Mouse (Mus musculus) stomach, postnatal 0 days (tissue): ENCODE data around the gene Gm13103. TPM values are rescaled to one million over a fixed set of nuclear protein-coding genes. Genes with fewer than 3 reads are reported as not detected.
"Not testable (repeated sequence)": the region's sequence is repeated elsewhere in the genome, so short reads cannot be mapped to it uniquely, and the experiment has no call there.

Experiments used
- ATAC-seq: fragments of 200-750 bp; cut with Nextera tagmentation; 2 replicates; pipeline ENCODE4 v1.8.0; 2017; ENCODE audit not compliant: low FRiP score, low TSS enrichment
- DNase-seq: peaks from one replicate; pipeline ENCODE4 v3.0.0-alpha.2; 2016; ENCODE audit warnings: low spot score
- H3K27ac ChIP-seq: fragments of 300-500 bp; sonication (generic); replicated peaks from 2 replicates; pipeline ENCODE4 v1.5.1; 2014; ENCODE audit warnings: mild to moderate bottlenecking, control low read depth
- H3K27me3 ChIP-seq: fragments of 300-500 bp; sonication (generic); 2 replicates; pipeline ENCODE4 v1.6.1; 2014; ENCODE audit warnings: low read length; ENCODE audit not compliant: control insufficient read depth, insufficient read depth
- H3K36me3 ChIP-seq: fragments of 300-500 bp; sonication (generic); 2 replicates; pipeline ENCODE4 v1.6.1; 2014; ENCODE audit warnings: low read length, mixed read lengths; ENCODE audit not compliant: control insufficient read depth, insufficient read depth
- H3K4me1 ChIP-seq: fragments of 300-500 bp; sonication (generic); replicated peaks from 2 replicates; pipeline ENCODE4 v1.6.1; 2014; ENCODE audit warnings: antibody characterized with exemption; ENCODE audit not compliant: control insufficient read depth, insufficient read depth
- H3K4me2 ChIP-seq: fragments of 300-500 bp; sonication (generic); replicated peaks from 2 replicates; pipeline ENCODE4 v1.6.1; 2014; ENCODE audit warnings: low read depth, mild to moderate bottlenecking, control low read depth, moderate library complexity
- H3K4me3 ChIP-seq: fragments of 300-500 bp; sonication (generic); 2 replicates; pipeline ENCODE4 v1.5.1; 2014; ENCODE audit warnings: low read depth, low read length, control low read depth
- H3K9ac ChIP-seq: fragments of 300-500 bp; sonication (generic); 2 replicates; pipeline ENCODE4 v1.6.1; 2014; ENCODE audit warnings: mild to moderate bottlenecking, low read length, control low read depth, mixed read lengths
- H3K9me3 ChIP-seq: fragments of 300-500 bp; sonication (generic); 2 replicates; pipeline ENCODE4 v1.6.1; 2016; ENCODE audit warnings: low read length; ENCODE audit not compliant: control insufficient read depth
- CTCF ChIP-seq: IDR thresholded peaks from 2 replicates; pipeline ENCODE4 v1.5.1; 2016; ENCODE audit warnings: antibody characterized with exemption, low read depth, mild to moderate bottlenecking, moderate library complexity
- EP300 ChIP-seq: optimal IDR thresholded peaks from 2 replicates; pipeline ENCODE3; 2016; ENCODE audit warnings: antibody characterized with exemption
- WGBS: fragments of 180-500 bp; shearing (Covaris S2); extraction: QIAGEN DNeasy Blood & Tissue Kit; methylation state at CpG from one replicate; pipeline ENCODE4 v1.1.7; 2014; 5-methylcytosine and 5-hydroxymethylcytosine counted together
- polyA plus RNA-seq: library from polyadenylated mRNA; unstranded; fragments of >200 nt; fragmentation: Nextera tagmentation; extraction: Ambion mirVana; gene quantifications from 2 replicates; pipeline ENCODE4 v1.2.1, GENCODE M21; 2015

Gene Gm13103
- polyA plus RNA-seq = not detected in 2 replicates

- not testable (repeated sequence) for H3K27me3 ChIP-seq, H3K4me3 ChIP-seq, DNase-seq, ATAC-seq, H3K36me3 ChIP-seq, H3K4me1 ChIP-seq, H3K27ac ChIP-seq, H3K9me3 ChIP-seq, H3K4me2 ChIP-seq, H3K9ac ChIP-seq
Measured at GRCm38 (mm10) chr4:143846197-143846596, at the start of gene Gm13103. Gene Gm13103, plus strand, starts transcription at chr4:143846497.

GRCm38 (mm10) chr4:143815993-143816392 lies 30.3 kb upstream of the Gm13103 start, which contains the start of gene Gm13084:
Gene Gm13084, minus strand, starts transcription at chr4:143816093.
- TF ChIP-seq CTCF = no peak
- TF ChIP-seq EP300 = no peak
- ATAC-seq (no peak), DNase-seq (no peak)
- H3K4me3 ChIP-seq = no peak within 1 kb of the TSS
- H3K4me2 ChIP-seq = no peak within 1 kb of the TSS
- WGBS = 87% methylated on average over 2 of the region's 2 CpGs
- no peaks in the 10 kb centered on the region for H3K4me1 ChIP-seq
- no peaks in the 10 kb centered on the region for H3K9me3 ChIP-seq
- no peak within 1 kb of the TSS for H3K27ac ChIP-seq
- no peaks in the 10 kb centered on the region for H3K27me3 ChIP-seq
- H3K9ac ChIP-seq = no peak within 1 kb of the TSS
- H3K36me3 ChIP-seq = no peaks in the 10 kb centered on the region

- H3K27ac ChIP-seq, H3K9ac ChIP-seq, ATAC-seq, H3K4me3 ChIP-seq, H3K27me3 ChIP-seq, H3K9me3 ChIP-seq, H3K36me3 ChIP-seq, H3K4me2 ChIP-seq, DNase-seq, H3K4me1 ChIP-seq: not testable (repeated sequence)
- 64% methylated on average over 1 of the region's 1 CpGs for WGBS
Measured at GRCm38 (mm10) chr4:143882371-143882770, 36.1 kb downstream of the Gm13103 start.

DNA sequence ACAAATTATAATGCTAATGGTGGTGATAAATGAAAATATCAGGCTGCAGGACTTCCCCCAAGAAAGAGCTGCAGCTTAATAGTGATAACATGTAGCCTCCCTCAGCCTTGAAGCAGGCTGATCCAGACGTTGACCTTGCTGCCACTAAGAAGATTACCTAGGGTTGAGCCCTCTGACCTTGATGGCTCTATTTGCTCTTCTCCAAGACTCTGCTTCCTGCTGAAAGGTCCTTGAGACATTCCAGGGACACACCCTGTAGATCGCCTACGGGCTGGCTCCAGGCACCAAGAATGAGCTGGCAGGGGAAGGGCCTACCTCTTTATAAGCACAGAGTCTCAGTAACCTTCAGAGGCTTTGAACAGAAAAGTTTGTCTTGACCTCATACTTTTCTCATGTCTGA lies 48.1 kb downstream of the Gm13103 start:
- WGBS = 73% methylated on average over 3 of the region's 3 CpGs
- not testable (repeated sequence) for ATAC-seq, H3K4me2 ChIP-seq

DNA sequence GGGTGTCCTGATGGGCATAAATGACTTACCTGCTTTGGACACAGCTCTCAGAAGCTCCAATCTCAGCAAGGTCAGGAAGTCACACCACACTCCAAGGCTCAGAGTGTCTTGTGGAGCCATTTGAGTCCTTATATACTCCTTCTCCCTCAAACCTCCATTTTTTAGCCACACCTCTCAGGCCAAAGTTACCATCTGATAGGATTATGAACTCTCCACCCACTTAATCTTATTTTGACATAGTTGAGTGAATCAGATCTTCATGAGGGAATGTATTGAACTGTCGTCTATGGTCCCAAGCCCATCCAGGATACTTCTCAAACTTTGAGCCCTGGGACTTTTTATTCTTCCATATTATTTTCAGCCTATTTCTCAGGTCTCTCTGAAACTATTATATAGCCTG lies 54.0 kb downstream of the Gm13103 start, which contains the start of gene Pramef6:
Pramef6 (minus strand) TSS at position 101 of the 400 bp plus-strand sequence.
- ATAC-seq, H3K4me1 ChIP-seq, H3K9me3 ChIP-seq, H3K4me3 ChIP-seq, H3K27me3 ChIP-seq, DNase-seq, H3K36me3 ChIP-seq, H3K27ac ChIP-seq, H3K4me2 ChIP-seq, H3K9ac ChIP-seq: not testable (repeated sequence)
- WGBS = 80% methylated on average over 1 of the region's 1 CpGs

More for the DNA sequence above, 48.1 kb downstream of the Gm13103 start:
- not testable (repeated sequence) for H3K4me1 ChIP-seq, H3K9ac ChIP-seq, DNase-seq, H3K4me3 ChIP-seq, H3K36me3 ChIP-seq, H3K27me3 ChIP-seq, H3K27ac ChIP-seq, H3K9me3 ChIP-seq

Other genes with a start within 250 kb of the Gm13103 start
- gene Gm13083, start 231.5 kb upstream of the Gm13103 start, polyA plus RNA-seq = not detected in 2 replicates
- gene Gm13088, start 189.3 kb upstream of the Gm13103 start, polyA plus RNA-seq = not detected in 2 replicates
- not detected in 2 replicates for gene Gm13089, start 143.8 kb upstream of the Gm13103 start, polyA plus RNA-seq
- not detected in 2 replicates for gene Gm13078, start 127.0 kb upstream of the Gm13103 start, polyA plus RNA-seq
- not detected in 2 replicates for gene Gm13023, start 57.1 kb upstream of the Gm13103 start, polyA plus RNA-seq
- gene Gm13084, start 30.4 kb upstream of the Gm13103 start, polyA plus RNA-seq = not detected in 2 replicates
- not detected in 2 replicates for gene Pramef6, start 53.9 kb downstream of the Gm13103 start, polyA plus RNA-seq
- not detected in 2 replicates for gene Pramef25, start 104.5 kb downstream of the Gm13103 start, polyA plus RNA-seq
- not detected in 2 replicates for gene Gm13101, start 120.5 kb downstream of the Gm13103 start, polyA plus RNA-seq
- gene Pramef17, start 147.9 kb downstream of the Gm13103 start, polyA plus RNA-seq = not detected in 2 replicates
- not detected in 2 replicates for gene Pramel4, start 212.6 kb downstream of the Gm13103 start, polyA plus RNA-seq